Mouse (Mus musculus): Measurements from ENCODE around the gene Cdkn2d.
A peak's percentile ranks its signal among the peaks of the same experiment; 100 is the strongest.
"Not testable (repeated sequence)": the region's sequence is repeated elsewhere in the genome, so short reads cannot be mapped to it uniquely, and the experiment has no call there.

Cdkn2d gene

GRCm38 (mm10) chr9:21291022-21291787 lies at the start of gene Cdkn2d:
TSS of gene Cdkn2d (minus strand) at chr9:21291407.
- peak; percentile 99 for DNase-seq

DNA sequence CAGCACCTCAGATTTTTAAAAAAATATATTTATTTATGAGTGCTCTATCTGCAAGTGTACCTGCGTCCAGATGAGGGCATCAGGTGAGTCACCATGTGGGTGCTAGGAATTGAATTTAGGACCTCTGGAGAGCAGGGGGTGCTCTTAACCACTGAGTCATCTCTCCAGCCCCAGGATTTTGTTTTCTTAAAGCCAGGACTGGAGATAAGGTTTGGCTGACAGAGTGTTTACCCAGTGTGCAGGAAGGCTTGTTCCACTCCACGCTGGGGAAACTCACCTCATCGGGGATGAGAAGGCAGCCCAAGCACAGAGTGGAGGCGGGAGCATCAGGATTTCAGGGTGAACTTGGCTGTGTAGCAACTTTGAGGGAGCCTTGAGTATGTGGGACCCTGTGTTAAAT lies 49.2 kb upstream of the Cdkn2d start:
- no peak for DNase-seq

- DNase-seq, result no peak
Observed at GRCm38 (mm10) chr9:21337652-21338051, 46.4 kb upstream of the Cdkn2d start.

- no peak for DNase-seq
Observed at GRCm38 (mm10) chr9:21336491-21336890, 45.3 kb upstream of the Cdkn2d start.

DNA sequence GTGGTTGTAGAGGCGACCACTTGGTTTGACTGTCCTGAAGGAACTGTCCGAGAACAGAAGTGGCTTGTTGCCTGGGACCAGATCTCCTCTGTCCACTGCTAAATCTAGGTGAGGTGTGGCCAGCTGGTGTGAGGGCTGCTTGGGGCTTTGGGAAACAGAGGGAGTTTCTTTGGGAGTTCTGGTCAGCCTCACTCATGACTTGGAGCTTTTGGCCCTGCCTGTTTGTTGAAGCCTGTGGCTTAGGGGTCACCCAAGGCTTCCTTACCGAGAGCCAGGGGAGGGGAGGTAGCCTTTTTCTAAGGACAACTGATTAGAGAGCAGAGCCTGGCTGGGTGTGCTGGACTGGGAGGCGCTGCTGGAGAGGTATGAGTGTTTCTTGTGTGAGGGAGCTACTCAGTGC lies 44.2 kb upstream of the Cdkn2d start:
- DNase-seq, result no peak

DNA sequence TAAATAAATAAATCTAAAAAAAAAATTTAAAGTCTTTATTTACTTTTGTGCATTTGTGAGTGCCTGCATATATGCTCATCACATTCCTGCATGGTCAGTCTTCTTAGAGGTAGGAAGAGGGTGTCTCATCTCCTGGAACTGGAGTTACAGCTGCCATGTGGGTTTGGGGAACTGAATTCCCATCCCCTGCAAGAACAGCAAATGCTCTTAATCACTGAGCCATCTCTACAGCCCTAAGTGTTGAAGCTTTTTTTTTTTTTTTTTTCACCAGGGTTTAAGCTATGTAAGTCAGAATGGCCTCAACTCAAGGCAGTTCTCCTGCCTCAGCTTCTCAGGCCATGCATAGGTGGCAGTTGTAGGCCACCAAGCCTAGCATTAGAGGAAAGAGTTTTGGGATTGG lies 43.5 kb upstream of the Cdkn2d start:
- no peak for DNase-seq

GRCm38 (mm10) chr9:21333523-21333922 lies 42.3 kb upstream of the Cdkn2d start:
- DNase-seq, result no peak

DNA sequence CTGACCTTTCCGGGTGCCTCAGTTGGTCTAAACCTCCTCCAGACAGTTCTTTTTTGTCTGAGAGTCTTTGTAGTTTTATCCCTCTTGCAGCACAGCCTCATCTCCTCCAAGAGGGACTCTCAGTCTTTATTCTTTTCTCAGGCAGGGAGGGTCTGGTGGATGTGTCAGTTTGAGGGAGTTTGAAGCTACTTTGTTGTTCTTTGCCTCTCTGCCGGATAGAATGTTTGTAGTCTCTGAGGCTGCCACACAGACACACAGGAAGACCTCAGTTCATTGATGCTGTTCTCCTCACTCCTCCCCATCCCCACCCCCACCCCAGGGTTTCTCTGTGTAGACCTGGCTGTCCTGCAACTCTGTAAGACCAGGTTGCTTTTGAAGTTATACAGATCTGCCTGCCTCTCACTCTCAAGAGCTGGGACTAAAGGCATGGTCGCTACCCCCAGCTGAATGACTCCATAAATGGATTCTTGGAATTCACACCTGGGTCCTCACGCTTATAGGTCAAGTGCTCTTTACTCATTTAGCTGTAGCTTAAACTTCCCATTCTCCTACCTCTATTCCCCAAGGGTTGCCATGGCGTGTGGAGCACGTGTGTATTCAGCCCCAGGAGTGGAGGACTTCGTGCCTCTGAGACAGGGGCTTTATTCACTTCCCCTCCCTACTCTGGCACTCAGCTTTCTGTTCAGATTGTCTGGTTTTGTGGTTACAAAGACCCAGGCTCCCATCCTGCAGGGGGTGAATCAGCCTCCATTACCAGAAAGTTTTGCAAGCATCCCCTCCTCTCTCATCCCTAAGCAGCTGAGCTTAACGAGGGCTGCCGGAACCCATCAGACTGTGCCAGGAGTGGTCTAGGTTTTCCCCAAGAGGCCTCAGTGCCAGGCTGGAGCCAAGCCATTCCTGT lies 41.2 kb upstream of the Cdkn2d start:
- no peak for DNase-seq

DNA sequence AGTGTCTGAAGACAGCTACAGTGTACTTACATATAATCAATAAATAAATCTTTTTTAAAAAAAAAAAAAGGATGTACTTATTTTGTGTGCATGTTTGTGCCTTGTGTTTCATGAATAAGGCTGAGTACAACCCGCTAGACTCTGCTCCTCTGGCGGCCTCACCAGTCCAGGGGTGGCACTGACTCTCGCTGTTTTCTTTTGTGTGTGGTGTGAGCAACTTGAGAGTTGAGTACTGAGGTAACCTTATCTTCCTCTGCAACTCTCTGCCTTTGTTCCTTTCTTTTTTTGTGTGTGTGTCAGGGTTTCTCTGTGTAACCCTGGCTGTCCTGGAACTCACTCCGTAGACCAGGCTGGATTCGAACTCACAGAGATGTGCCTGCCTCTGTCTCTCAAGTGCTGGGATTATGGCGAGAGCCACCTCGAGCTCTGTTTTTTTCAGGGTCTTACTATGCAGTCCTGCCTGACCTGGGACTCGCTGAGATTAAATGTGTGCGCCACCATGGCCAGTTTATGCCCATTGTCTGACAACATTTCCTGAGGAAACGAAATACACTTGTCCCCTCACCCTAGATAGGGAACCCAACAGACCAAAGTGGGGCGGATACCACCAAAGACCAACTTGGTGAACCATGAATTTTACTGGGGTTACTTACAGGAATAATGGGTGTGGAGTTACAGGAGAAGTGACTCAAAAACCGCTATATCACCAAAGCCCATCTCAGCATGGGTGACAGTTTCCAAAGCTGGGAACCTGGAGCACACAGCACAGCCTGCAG lies 40.3 kb upstream of the Cdkn2d start:
- no peak for DNase-seq

GRCm38 (mm10) chr9:21329699-21330289 lies 38.6 kb upstream of the Cdkn2d start:
- no peak for DNase-seq

GRCm38 (mm10) chr9:21329041-21329440 lies 37.8 kb upstream of the Cdkn2d start:
- no peak for DNase-seq

DNA sequence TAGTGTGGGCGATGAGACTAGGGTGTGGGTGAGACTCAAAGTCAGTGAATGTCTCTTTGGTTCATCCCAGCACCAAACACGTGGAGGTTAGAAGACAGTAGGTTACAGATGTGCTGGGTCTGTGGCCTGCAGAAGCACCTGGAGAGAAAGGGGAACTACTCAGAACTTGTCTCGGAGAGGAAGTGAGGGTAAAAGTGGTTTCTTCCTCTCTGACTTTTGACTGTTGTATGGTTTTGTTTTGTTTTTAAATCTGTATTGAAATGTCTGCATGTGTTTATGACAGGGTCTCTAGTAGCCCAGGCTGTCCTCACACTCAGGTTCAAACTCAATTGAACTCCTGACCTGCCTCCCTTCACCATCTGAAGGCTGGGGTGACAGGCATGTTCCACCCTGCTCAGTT lies 36.8 kb upstream of the Cdkn2d start:
- no peak for DNase-seq

GRCm38 (mm10) chr9:21327569-21327968 lies 36.4 kb upstream of the Cdkn2d start:
- DNase-seq, result no peak

DNA sequence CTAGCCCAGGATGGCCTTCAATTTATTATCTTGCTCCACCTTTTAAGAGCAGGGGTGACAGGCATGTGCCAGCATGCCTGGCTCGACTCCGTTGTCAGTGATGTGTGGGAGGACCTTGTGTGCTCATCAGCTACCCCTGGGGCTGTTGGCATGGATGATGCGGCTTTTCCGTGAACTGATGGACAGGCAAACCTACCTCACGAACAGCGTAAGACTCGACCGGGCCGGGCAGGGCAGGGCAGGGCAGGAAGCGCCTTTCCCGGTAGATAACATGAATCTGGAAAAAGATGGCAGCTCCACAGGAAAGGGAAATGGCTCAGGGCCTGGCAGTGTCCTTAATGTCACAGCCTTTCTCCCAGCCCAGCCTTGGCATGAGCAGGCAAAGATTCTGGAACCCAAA lies 33.1 kb upstream of the Cdkn2d start:
- no peak for DNase-seq

GRCm38 (mm10) chr9:21322917-21323297 lies 31.7 kb upstream of the Cdkn2d start:
- DNase-seq, result not testable (repeated sequence)

DNA sequence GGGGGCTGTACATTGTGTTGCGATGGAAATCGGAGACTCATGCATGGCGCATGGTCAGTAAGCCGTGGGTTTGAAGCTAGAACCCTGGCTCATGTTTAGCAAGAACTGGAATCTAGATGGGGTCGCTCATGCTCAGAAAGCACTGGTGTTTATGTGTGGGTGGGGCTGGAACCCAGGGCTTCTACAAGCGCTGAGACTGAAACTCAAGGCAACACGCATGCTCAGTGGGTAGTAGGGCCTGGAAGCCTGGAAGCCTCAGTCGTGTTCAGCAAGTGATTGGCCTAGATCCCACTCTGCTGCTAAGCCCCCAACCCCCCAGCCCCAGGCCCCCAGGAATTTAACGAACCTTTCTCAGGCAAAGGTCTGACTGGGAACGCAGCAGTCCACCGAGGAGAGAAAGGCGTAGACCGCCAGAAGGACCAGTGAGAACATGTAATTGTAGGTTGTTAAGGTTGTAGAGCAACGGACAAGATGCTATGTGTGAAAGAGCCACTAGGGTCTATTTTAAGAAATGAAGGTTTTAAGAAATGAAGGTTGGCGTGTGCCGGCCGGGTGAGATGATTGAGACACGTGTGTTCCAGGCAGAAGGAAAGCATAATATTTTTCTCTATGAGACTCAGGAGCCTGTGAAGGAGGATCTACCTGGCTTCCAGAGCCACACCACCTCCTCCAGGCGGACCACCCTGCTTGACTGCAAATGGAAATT lies 31.2 kb upstream of the Cdkn2d start:
- DNase-seq, result no peak

GRCm38 (mm10) chr9:21321513-21321835 lies 30.3 kb upstream of the Cdkn2d start:
- no peak for DNase-seq

- peak; percentile 85 for DNase-seq
Observed at GRCm38 (mm10) chr9:21320619-21321512, 29.7 kb upstream of the Cdkn2d start, which contains the start of gene Slc44a2. TSS of gene Slc44a2 (plus strand) at chr9:21320698.

- DNase-seq, result no peak
Observed at GRCm38 (mm10) chr9:21320280-21320618, 29.0 kb upstream of the Cdkn2d start.

- DNase-seq, result no peak
Observed at GRCm38 (mm10) chr9:21319503-21319902, 28.3 kb upstream of the Cdkn2d start.

DNA sequence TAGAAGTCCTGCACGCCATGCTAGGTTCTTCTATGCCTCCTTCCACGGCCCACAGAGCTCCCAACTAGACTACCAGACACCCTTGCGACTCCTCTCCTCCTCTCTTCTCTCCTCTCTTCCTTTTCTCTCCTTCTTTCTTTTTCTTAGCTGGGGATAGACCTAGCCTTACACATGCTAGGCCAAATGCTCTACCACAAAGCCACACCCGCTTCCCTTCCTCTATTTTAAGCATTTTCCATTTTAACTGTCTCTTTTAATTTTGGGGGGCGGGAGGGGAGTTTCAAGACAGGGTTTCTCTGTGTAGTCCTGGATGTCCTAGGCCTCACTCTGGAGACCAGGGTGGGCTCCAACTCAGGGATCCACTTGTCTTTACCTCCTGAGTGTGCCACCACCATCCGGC lies 27.6 kb upstream of the Cdkn2d start:
- no peak for DNase-seq
